Mouse (Mus musculus) stomach, embryonic 14.5 days (tissue): ENCODE measurements at regions not wholly inside any gene's neighbourhood (a gene's known extent, or its start where the extent isn't known, plus 50 kb on each side); places are given as distances from the start of the nearest gene placed in this dataset.

ENCODE experiments used
- ATAC-seq: fragments of 200-750 bp; cut with Nextera tagmentation; 2 replicates; pipeline ENCODE4 v1.8.0; 2017; ENCODE audit warnings: low read depth, moderate TSS enrichment; ENCODE audit not compliant: insufficient number of reproducible peaks, insufficient read depth, low FRiP score
- H3K27ac ChIP-seq: fragments of 300-500 bp; sonication (generic); 2 replicates; pipeline ENCODE4 v1.5.1; 2014; ENCODE audit warnings: mild to moderate bottlenecking, low read length, moderate library complexity, mixed read lengths
- H3K27me3 ChIP-seq: fragments of 300-500 bp; sonication (generic); 2 replicates; pipeline ENCODE4 v1.6.1; 2014; ENCODE audit warnings: low read length, control low read depth, mixed read lengths; ENCODE audit not compliant: control insufficient read depth, insufficient read depth
- H3K36me3 ChIP-seq: fragments of 300-500 bp; sonication (generic); 2 replicates; pipeline ENCODE4 v1.6.1; 2014; ENCODE audit warnings: mild to moderate bottlenecking, control low read depth, low read length, moderate library complexity, mixed read lengths; ENCODE audit not compliant: control insufficient read depth, insufficient read depth
- H3K4me1 ChIP-seq: fragments of 300-500 bp; sonication (generic); 2 replicates; pipeline ENCODE4 v1.6.1; 2014; ENCODE audit warnings: low read length, control low read depth, mixed read lengths; ENCODE audit not compliant: control insufficient read depth, insufficient read depth
- H3K4me2 ChIP-seq: fragments of 300-500 bp; sonication (generic); replicated peaks from 2 replicates; pipeline ENCODE4 v1.6.1; 2014; ENCODE audit warnings: low read depth, low read length, control low read depth
- H3K4me3 ChIP-seq: fragments of 300-500 bp; sonication (generic); 2 replicates; pipeline ENCODE4 v1.5.1; 2014; ENCODE audit warnings: low read depth, low read length, control low read depth
- H3K9ac ChIP-seq: fragments of 300-500 bp; sonication (generic); replicated peaks from 2 replicates; pipeline ENCODE4 v1.6.1; 2014; ENCODE audit warnings: low read depth, mild to moderate bottlenecking, control low read depth, low read length, moderate library complexity, mixed read lengths
- H3K9me3 ChIP-seq: fragments of 300-500 bp; sonication (generic); 2 replicates; pipeline ENCODE4 v1.6.1; 2016; ENCODE audit warnings: low read depth, low read length, control low read depth; ENCODE audit not compliant: control insufficient read depth
- WGBS: fragments of 180-500 bp; shearing (Covaris S2); extraction: QIAGEN DNeasy Blood & Tissue Kit; methylation state at CpG from one replicate; pipeline ENCODE4 v1.1.7; 2014; 5-methylcytosine and 5-hydroxymethylcytosine counted together

DNA sequence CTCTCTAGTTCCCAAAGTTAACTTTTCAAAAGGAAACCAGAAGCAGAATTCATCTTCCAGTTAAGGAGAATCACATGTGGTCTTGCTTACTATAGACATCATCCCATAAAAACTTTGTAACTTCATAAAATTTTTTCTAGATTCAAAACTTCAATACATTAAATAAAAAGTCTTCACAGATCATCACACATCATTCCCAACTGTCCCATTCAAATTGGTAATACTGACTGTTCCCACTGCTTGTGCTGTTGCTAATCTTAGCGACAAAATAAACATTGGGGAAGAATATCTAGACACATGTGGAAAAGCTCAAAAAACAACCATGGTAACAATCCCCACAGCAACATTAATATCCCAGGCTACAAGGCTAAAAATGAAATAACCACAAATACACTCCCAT, 210.0 kb upstream of the Lrrn1 start:
- H3K4me3 ChIP-seq: no peak overlapping the region
- no peak for ATAC-seq
- no peaks in the 10 kb centered on the region for H3K4me1 ChIP-seq
- no peak overlapping the region for H3K27ac ChIP-seq
- H3K9ac ChIP-seq: no peak overlapping the region
- no peaks in the 10 kb centered on the region for H3K9me3 ChIP-seq
- H3K36me3 ChIP-seq: no peaks in the 10 kb centered on the region
- H3K27me3 ChIP-seq: no peaks in the 10 kb centered on the region
- H3K4me2 ChIP-seq: no peak overlapping the region
- 66% methylated on average over 1 of the region's 1 CpGs for WGBS

DNA sequence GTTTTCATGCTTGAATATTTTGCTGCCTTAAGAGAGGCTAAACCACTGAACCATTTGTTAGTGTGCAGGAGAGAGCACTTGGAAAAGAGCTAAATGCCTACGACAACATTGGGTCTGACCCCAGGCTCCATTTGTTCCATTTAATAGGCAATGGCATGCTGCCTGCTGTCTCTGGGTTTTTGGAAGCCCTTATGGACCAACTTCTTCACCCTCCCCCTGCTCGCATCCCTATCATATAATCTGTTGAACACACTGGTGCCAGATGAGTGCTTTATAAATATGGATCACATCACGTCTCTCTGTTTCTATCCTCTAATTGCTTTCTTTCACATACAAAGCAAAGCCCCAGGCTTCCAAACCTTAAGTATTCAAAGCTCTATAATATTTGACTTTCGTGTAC, 179.1 kb upstream of the Lrrn1 start:
- Histone ChIP-seq H3K9ac (no peak overlapping the region), H3K36me3 (no peaks in the 10 kb centered on the region), H3K27me3 (no peaks in the 10 kb centered on the region), H3K4me3 (no peak overlapping the region), H3K4me1 (no peaks in the 10 kb centered on the region), H3K27ac (no peak overlapping the region), H3K4me2 (no peak overlapping the region), H3K9me3 (no peaks in the 10 kb centered on the region)
- 68% methylated on average over 4 of the region's 4 CpGs for WGBS
- no peak for ATAC-seq

DNA sequence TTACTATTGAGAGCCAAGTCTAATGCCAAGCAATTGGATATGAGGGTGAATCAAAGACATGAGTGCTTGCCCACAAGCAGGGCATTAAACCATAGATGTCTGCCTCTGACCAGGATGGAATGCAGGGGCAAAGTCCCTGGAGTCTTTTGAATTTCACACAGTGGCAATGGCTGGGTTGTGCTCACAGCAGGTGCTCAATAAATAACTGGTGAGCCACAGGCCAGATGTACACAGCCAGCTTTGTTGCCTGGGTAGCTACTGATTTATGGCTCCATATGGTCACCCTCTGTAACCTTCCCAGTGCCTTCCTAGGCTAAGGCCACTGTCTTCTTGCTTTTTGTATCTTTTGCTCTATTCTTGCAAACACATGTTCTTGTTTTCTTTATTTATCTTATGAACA, 154.3 kb upstream of the Lrrn1 start:
- Histone ChIP-seq H3K4me3 (no peak overlapping the region), H3K4me2 (no peak overlapping the region), H3K4me1 (no peaks in the 10 kb centered on the region), H3K27ac (no peak overlapping the region), H3K27me3 (no peaks in the 10 kb centered on the region), H3K9me3 (no peaks in the 10 kb centered on the region), H3K9ac (no peak overlapping the region), H3K36me3 (no peaks in the 10 kb centered on the region)
- no peak for ATAC-seq

DNA sequence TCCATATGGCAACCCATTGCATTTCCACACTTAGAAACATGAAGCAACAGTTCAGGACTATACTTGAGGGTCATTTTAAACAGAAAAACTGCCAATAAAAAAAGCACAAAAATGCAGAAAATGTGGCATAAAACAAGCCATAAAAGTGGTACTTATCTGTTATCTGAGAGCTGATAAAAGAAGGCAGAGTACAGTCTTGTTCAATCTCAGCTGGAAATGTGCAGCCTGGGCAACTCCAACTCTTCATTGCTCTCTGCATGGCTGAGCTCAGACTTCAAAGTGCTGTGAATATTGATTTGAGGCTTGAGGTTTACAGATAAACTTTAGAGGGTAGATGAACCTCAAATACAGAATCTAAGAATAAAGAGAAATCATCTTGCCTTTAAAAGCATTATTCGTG, 151.1 kb upstream of the Lrrn1 start:
- no peak for ATAC-seq
- Histone ChIP-seq H3K4me1 (no peaks in the 10 kb centered on the region), H3K9ac (no peak overlapping the region), H3K4me2 (no peak overlapping the region), H3K36me3 (no peaks in the 10 kb centered on the region), H3K9me3 (no peaks in the 10 kb centered on the region), H3K4me3 (no peak overlapping the region), H3K27ac (no peak overlapping the region), H3K27me3 (no peaks in the 10 kb centered on the region)
- WGBS: 64% methylated on average over 1 of the region's 1 CpGs

DNA sequence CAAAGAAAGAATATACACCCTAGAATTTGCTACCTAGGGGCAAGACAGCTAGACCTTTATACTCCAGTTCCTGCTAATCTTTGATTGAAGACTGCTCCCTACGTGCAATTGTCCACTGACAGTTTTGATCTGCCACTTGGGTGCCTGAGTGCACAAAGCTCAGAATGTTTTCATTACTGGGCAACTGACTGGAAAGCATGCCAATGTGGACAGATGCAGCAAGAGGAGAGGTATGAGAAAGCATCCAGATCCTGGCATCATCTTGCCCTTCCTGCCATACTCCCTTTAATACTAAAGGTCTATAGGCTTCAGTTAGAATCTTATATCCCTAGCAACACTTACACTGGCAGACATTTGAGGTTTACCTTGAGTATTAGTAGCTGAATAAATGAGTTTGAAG, 148.9 kb upstream of the Lrrn1 start:
- H3K27me3 ChIP-seq: no peaks in the 10 kb centered on the region
- no peak overlapping the region for H3K4me3 ChIP-seq
- no peaks in the 10 kb centered on the region for H3K9me3 ChIP-seq
- no peak for ATAC-seq
- no peak overlapping the region for H3K4me2 ChIP-seq
- no peaks in the 10 kb centered on the region for H3K36me3 ChIP-seq
- H3K27ac ChIP-seq: no peak overlapping the region
- no peak overlapping the region for H3K9ac ChIP-seq
- WGBS: 76% methylated on average over 1 of the region's 1 CpGs
- no peaks in the 10 kb centered on the region for H3K4me1 ChIP-seq

DNA sequence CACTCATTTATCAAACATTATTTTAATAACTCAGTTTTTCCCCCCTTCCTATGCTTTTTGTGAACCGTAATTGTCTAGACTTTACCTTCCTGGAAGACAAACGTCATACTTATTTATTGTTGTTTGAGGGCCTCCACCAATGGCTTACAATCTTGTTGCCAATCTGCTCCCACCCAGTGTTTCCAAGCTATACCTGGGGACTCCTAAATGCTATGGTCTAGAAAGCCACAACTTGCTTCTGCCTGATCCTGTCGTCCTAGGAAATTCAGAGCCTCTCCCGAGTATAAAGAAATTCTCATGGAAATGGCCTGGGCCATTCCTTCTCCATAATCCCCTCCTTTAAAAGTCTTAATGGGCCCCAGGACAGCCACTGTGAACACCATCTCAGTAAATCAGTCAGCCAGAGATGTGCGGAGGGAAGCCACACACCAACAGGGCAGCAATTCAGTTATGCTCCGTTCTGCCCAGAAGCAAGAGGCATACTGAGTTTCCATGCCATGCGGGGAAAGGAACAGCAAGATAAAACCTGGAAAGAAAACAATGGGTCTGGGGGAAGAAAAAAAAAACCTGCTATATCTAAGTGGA, 143.4 kb upstream of the Lrrn1 start:
- H3K9me3 ChIP-seq: no peaks in the 10 kb centered on the region
- no peaks in the 10 kb centered on the region for H3K36me3 ChIP-seq
- H3K4me2 ChIP-seq: no peak overlapping the region
- no peak overlapping the region for H3K27ac ChIP-seq
- H3K4me1 ChIP-seq: no peaks in the 10 kb centered on the region
- WGBS: 68% methylated on average over 7 of the region's 7 CpGs
- no peaks in the 10 kb centered on the region for H3K27me3 ChIP-seq
- no peak overlapping the region for H3K4me3 ChIP-seq
- ATAC-seq: no peak
- H3K9ac ChIP-seq: no peak overlapping the region

DNA sequence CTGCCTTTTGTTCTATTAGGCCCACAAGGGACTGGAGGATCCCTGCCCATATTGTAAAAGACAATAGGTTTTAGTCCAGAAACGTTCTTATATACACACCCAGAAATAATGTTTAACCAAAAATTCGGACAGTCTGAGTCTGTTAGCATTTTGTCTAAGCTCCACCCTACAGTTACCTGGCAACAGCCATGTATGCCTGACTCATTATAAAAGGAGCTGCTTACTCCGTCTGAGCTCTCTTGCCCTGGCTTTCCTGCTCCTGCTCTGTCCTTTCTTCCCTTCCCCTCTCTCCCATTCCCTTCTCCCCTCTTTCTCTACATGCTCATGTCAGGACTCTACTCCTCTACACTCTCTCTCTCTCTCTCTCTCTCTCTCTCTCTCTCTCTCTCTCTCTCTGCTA, 139.7 kb upstream of the Lrrn1 start:
- Histone ChIP-seq H3K9ac (no peak overlapping the region), H3K36me3 (no peaks in the 10 kb centered on the region), H3K4me1 (no peaks in the 10 kb centered on the region), H3K4me2 (no peak overlapping the region), H3K27me3 (no peaks in the 10 kb centered on the region), H3K27ac (no peak overlapping the region), H3K4me3 (no peak overlapping the region), H3K9me3 (no peaks in the 10 kb centered on the region)
- no peak for ATAC-seq
- WGBS: 37% methylated on average over 3 of the region's 3 CpGs

DNA sequence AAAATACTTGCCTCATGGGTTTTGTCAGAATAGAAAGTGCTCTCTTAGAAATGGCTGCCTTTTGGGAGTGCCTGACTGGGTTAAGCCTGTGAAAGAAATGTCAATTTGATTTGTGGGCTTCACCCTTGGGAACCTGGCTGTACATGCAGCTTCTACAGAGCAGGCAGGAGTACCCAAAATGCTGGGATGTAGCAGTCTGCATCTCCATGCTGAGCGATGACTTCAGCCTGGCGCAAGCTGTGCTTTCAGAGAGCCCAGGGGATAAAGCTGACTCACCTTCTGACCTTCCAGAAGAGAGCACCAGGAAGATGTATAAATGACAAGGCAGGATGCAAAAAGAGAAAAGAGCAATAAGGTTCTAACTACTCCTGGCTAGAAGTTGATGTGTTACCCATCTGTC, 135.0 kb upstream of the Lrrn1 start:
- WGBS: 77% methylated on average over 2 of the region's 2 CpGs
- no peaks in the 10 kb centered on the region for H3K9me3 ChIP-seq
- no peaks in the 10 kb centered on the region for H3K4me1 ChIP-seq
- H3K36me3 ChIP-seq: no peaks in the 10 kb centered on the region
- H3K27ac ChIP-seq: no peak overlapping the region
- no peak overlapping the region for H3K9ac ChIP-seq
- H3K4me2 ChIP-seq: no peak overlapping the region
- no peak overlapping the region for H3K4me3 ChIP-seq
- H3K27me3 ChIP-seq: no peaks in the 10 kb centered on the region
- no peak for ATAC-seq

DNA sequence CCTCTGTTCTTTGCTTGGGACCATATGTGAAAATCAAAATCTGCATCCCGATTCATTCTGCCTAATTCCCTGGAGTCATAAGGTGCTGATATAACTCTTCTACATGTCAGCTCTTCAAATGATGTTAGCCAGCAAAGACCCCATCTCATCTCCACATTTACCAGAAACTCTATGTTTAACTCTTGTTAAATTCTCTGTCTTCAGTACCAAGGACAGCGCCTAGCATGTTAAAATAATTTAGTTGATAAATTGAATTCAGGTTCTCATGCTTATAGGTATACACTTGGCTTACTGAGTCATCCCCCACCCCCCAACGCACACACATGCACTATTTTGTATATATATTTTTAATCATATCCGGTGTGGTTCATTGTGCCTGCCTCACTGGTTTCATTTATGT, 113.8 kb upstream of the Lrrn1 start:
- 73% methylated on average over 4 of the region's 4 CpGs for WGBS
- H3K36me3 ChIP-seq: no peaks in the 10 kb centered on the region
- no peak overlapping the region for H3K4me3 ChIP-seq
- no peak for ATAC-seq
- H3K4me2 ChIP-seq: no peak overlapping the region
- H3K9ac ChIP-seq: no peak overlapping the region
- H3K4me1 ChIP-seq: no peaks in the 10 kb centered on the region
- H3K9me3 ChIP-seq: no peaks in the 10 kb centered on the region
- H3K27ac ChIP-seq: no peak overlapping the region
- no peaks in the 10 kb centered on the region for H3K27me3 ChIP-seq
